Mouse (Mus musculus) heart, adult 2 months (tissue): Measurements from ENCODE around the gene Sdccag8. TPM values are rescaled to one million over a fixed set of nuclear protein-coding genes. Genes with fewer than 3 reads are reported as not detected.

ENCODE experiments used
- DNase-seq, 2 experiments: peaks; one replicate each; pipeline ENCODE4 v3.0.0; 2021
- H3K27ac ChIP-seq: fragments of 200-600 bp; 2 replicates; pipeline ENCODE4 v1.8.1; 2022
- H3K27me3 ChIP-seq: fragments of 200-500 bp; 2 replicates; pipeline ENCODE4 v1.6.1; 2012; ENCODE audit warnings: mild to moderate bottlenecking, low read length, inconsistent platforms, mixed read lengths; ENCODE audit not compliant: control insufficient read depth, insufficient read depth
- H3K36me3 ChIP-seq: fragments of 200-500 bp; 2 replicates; pipeline ENCODE4 v1.6.1; 2012; ENCODE audit warnings: low read length, inconsistent platforms; ENCODE audit not compliant: control insufficient read depth, insufficient read depth
- H3K4me1 ChIP-seq: fragments of 200-500 bp; 2 replicates; pipeline ENCODE4 v1.6.1; 2011; ENCODE audit warnings: low read length; ENCODE audit not compliant: control insufficient read depth, insufficient read depth
- H3K4me3 ChIP-seq: fragments of 200-600 bp; 2 replicates; pipeline ENCODE4 v1.8.1; 2022
- H3K79me2 ChIP-seq: fragments of 200-500 bp; replicated peaks from 2 replicates; pipeline ENCODE4 v1.6.1; 2012; ENCODE audit warnings: mild to moderate bottlenecking, inconsistent platforms, low read length, moderate library complexity, mixed read lengths; ENCODE audit not compliant: control insufficient read depth, insufficient read depth
- H3K9ac ChIP-seq: fragments of 200-500 bp; 2 replicates; pipeline ENCODE4 v1.6.1; 2012; ENCODE audit warnings: low read depth, mild to moderate bottlenecking, control low read depth, inconsistent platforms, low read length, mixed read lengths
- CTCF ChIP-seq: fragments of 200-600 bp; IDR thresholded peaks from 2 replicates; pipeline ENCODE4 v1.8.1; 2022; ENCODE audit warnings: antibody characterized with exemption, mild to moderate bottlenecking, moderate library complexity
- EP300 ChIP-seq: fragments of 200-500 bp; IDR thresholded peaks from 2 replicates; pipeline ENCODE4 v1.6.1; 2011; ENCODE audit warnings: low read depth, low read length, control low read depth; ENCODE audit not compliant: insufficient read depth
- POLR2A ChIP-seq: fragments of 200-500 bp; IDR thresholded peaks from 2 replicates; pipeline ENCODE4 v1.6.1; 2011; ENCODE audit warnings: mild to moderate bottlenecking, low read depth, low read length, control low read depth; ENCODE audit not compliant: insufficient read depth
- WGBS: fragments of 180-500 bp; shearing (Covaris S2); methylation state at CpG from one replicate; pipeline ENCODE4 v1.1.7; 2018; 5-methylcytosine and 5-hydroxymethylcytosine counted together
- intact Hi-C: fragments of 180-260 bp; cut with DNase I; formaldehyde crosslinking; loops from one replicate; pipeline ENCODE4 v1.15.1; 2025
- polyA plus RNA-seq: library from polyadenylated mRNA; depleted of rRNA; stranded (reverse); fragments of >200 nt; gene quantifications from 2 replicates; pipeline ENCODE4 v1.2.3, GENCODE M21; 2012
- total RNA-seq, 2 experiments: library from RNA; stranded (reverse); gene quantifications; 2 replicates each; pipeline ENCODE4 v1.2.3; 2021

The Sdccag8 gene
- total and polyA plus RNA-seq, 3 experiments, result 2.6 to 4.6 (median 3.5) TPM

DNA sequence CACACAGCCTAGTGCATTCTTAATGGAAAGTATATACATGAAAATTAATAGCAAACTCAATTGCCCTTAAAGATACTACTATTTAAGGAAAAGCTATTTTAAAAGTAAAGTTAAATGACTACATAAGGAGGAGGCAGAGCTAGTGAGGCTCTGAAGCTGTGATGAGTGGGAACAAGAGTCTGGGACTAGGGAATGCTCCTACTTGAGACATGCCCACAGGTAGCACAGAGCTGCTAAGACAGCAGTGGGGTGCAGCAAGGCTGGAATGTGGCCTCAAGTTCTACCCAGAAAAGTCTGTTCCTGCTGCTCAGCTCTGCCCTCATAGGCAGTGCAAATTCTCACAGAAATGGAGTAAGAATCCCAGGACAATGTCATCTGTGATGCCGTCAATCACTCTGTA, 216.7 kb downstream of the Sdccag8 start:
- Histone ChIP-seq H3K27me3 (no peaks in the 10 kb centered on the region), H3K9ac (no peak overlapping the region), H3K27ac (no peak overlapping the region), H3K36me3 (no peaks in the 10 kb centered on the region; the same call in 1 of the 2 replicates), H3K4me1 (peaks cover 1% of the 10 kb centered on the region), H3K79me2 (no peaks in the 10 kb centered on the region), H3K4me3 (no peak overlapping the region)
- DNase-seq, result no peak
- TF ChIP-seq CTCF (no peak), POLR2A (no peak), EP300 (no peak)
- intact Hi-C loops, result no loop called here
- 100% methylated on average over 1 of the region's 1 CpGs for WGBS

DNA sequence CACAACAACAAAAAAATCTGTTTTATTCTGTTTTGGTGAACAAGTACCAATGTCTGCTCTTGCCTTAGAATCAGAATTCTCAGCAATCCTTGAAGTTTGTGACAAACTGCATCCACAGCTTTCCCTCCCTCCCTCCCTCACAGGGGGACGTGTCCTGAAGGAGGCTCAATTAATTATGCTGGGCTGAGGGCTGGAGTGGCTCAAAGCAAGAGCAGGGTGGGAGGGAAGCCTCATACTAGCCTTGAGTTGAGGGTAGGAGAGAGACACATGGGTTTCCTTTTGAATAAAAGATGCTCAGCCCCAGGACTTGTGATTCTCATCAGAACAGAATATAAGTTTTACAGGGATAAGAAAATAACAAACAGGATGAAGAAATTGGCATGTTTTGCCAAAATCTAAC, 217.8 kb downstream of the Sdccag8 start:
- no peaks in the 10 kb centered on the region for H3K27me3 ChIP-seq
- no peaks in the 10 kb centered on the region; the same call in 1 of the 2 replicates for H3K36me3 ChIP-seq
- H3K27ac ChIP-seq, result no peak overlapping the region
- no peaks in the 10 kb centered on the region for H3K4me1 ChIP-seq
- H3K4me3 ChIP-seq, result no peak overlapping the region
- H3K9ac ChIP-seq, result no peak overlapping the region
- no peak for TF ChIP-seq POLR2A
- no peak for TF ChIP-seq EP300
- no peak for TF ChIP-seq CTCF
- DNase-seq, result no peak
- WGBS, result 67% methylated on average over 1 of the region's 1 CpGs
- intact Hi-C loops, result no loop called here
- no peaks in the 10 kb centered on the region for H3K79me2 ChIP-seq

GRCm38 (mm10) chr1:177035460-177035859, 221.0 kb downstream of the Sdccag8 start:
- intact Hi-C loops, result no loop called here
- no peak for TF ChIP-seq CTCF
- no peak for TF ChIP-seq POLR2A
- TF ChIP-seq EP300, result no peak
- no peaks in the 10 kb centered on the region for H3K27me3 ChIP-seq
- no peak overlapping the region for H3K27ac ChIP-seq
- H3K4me3 ChIP-seq, result no peak overlapping the region
- no peak for DNase-seq
- H3K79me2 ChIP-seq, result no peaks in the 10 kb centered on the region
- no peak overlapping the region for H3K9ac ChIP-seq
- WGBS, result 94% methylated on average over 2 of the region's 2 CpGs
- H3K4me1 ChIP-seq, result no peaks in the 10 kb centered on the region
- no peaks in the 10 kb centered on the region; the same call in 1 of the 2 replicates for H3K36me3 ChIP-seq

- no peak for DNase-seq
- no peak overlapping the region for H3K9ac ChIP-seq
- H3K27me3 ChIP-seq, result no peaks in the 10 kb centered on the region
- no peak overlapping the region for H3K4me3 ChIP-seq
- intact Hi-C loops, result no loop called here
- peaks cover 2% of the 10 kb centered on the region; the same call in 1 of the 2 replicates for H3K36me3 ChIP-seq
- H3K79me2 ChIP-seq, result no peaks in the 10 kb centered on the region
- no peak for TF ChIP-seq EP300
- no peak for TF ChIP-seq CTCF
- TF ChIP-seq POLR2A, result no peak
- H3K27ac ChIP-seq, result no peak overlapping the region
- H3K4me1 ChIP-seq, result no peaks in the 10 kb centered on the region
- WGBS, result 62% methylated on average over 2 of the region's 2 CpGs
These were observed 223.9 kb downstream of the Sdccag8 start for GRCm38 (mm10) chr1:177038383-177038782.

- Histone ChIP-seq H3K4me3 (no peak overlapping the region), H3K27ac (no peak overlapping the region), H3K79me2 (no peaks in the 10 kb centered on the region), H3K4me1 (no peaks in the 10 kb centered on the region), H3K27me3 (no peaks in the 10 kb centered on the region), H3K36me3 (peaks cover 2% of the 10 kb centered on the region; the same call in 1 of the 2 replicates), H3K9ac (no peak overlapping the region)
- no peak for TF ChIP-seq CTCF
- TF ChIP-seq EP300, result no peak
- TF ChIP-seq POLR2A, result no peak
- intact Hi-C loops, result no loop called here
- DNase-seq, result no peak
- 73% methylated on average over 6 of the region's 6 CpGs for WGBS
These were observed 224.7 kb downstream of the Sdccag8 start for GRCm38 (mm10) chr1:177039093-177039674.

DNA sequence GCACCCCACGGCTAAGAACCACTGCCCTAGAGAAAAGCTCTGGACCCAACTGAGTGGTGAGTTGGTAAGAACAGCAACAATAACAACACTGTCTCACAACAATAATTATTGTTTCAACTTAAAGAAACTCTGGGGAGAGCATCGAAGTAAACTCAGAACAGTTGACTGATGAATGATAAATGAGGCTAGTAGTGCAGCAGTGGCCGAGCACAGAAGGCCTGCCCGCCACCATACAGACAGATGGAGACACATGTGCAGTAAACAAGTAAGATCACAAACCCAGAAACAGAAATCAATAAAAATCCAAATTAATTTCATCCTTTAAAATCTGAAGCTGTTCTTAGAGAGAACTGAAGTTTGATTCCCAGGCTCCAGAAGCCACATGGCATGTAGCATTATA, 225.6 kb downstream of the Sdccag8 start:
- Histone ChIP-seq H3K79me2 (no peaks in the 10 kb centered on the region), H3K36me3 (peaks cover 2% of the 10 kb centered on the region; the same call in 1 of the 2 replicates), H3K4me1 (no peaks in the 10 kb centered on the region), H3K4me3 (no peak overlapping the region), H3K9ac (no peak overlapping the region), H3K27ac (no peak overlapping the region), H3K27me3 (no peaks in the 10 kb centered on the region)
- TF ChIP-seq POLR2A, result no peak
- no peak for TF ChIP-seq EP300
- TF ChIP-seq CTCF, result no peak
- WGBS, result 69% methylated on average over 4 of the region's 4 CpGs
- DNase-seq, result no peak
- intact Hi-C loops, result no loop called here
